ENCODE assay signal across 23 mouse cellular contexts in the genomic region with DNA sequence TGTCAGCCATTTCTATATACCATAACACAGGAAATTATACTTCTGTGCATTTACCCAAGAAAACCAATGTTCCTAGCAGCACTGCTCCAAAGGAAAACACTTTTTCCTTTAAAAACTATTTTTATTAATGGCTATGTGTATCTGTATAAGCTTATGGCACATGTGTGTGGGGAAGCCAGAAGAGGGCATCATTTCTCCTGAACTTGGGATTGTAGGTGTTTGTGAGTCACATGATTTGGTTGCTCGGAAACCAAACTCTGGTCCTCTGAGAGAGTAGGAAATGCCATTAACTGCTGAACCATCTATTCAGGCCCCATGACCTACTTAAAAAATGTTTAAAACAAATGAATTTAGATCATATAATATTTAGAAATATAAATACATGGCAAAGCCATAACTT. TPM values are rescaled to one million over a fixed set of nuclear protein-coding genes. Genes with fewer than 3 reads are reported as not detected.
"Had no signal": no experiment of that assay in that cellular context is flagged by ENCODE, and none has a peak within 500 bp of the region (broad histone marks: within the 10 kb centered on the region; RNA-seq: fewer than 3 reads in every experiment).

No protein-coding gene starts in this region.

- H3K27ac ChIP-seq: limb, embryonic 10.5 days; liver, embryonic 15.5 days; midbrain, embryonic 13.5 days; neural tube, embryonic 12.5 days had no signal

- H3K36me3 ChIP-seq: limb, embryonic 10.5 days; liver, embryonic 15.5 days; midbrain, embryonic 13.5 days; neural tube, embryonic 12.5 days had no signal

- DNase-seq: kidney, adult 9 months; kidney, postnatal 14 days; lung, adult 2 months; lung, postnatal 36 days; right cerebral cortex, postnatal 25 days; thymus, postnatal 25 days had no signal

- H3K4me3 ChIP-seq: limb, embryonic 10.5 days; liver, embryonic 15.5 days; midbrain, embryonic 13.5 days; neural tube, embryonic 12.5 days had no signal

- ATAC-seq: lung, postnatal 0 days; midbrain, embryonic 13.5 days had no signal

- H3K9me3 ChIP-seq: limb, embryonic 10.5 days; liver, embryonic 15.5 days; midbrain, embryonic 13.5 days; neural tube, embryonic 12.5 days had no signal

- H3K27me3 ChIP-seq: liver, embryonic 15.5 days; midbrain, embryonic 13.5 days; neural tube, embryonic 12.5 days had no signal

- H3K9ac ChIP-seq: liver, embryonic 15.5 days; midbrain, embryonic 13.5 days; neural tube, embryonic 12.5 days had no signal

- H3K4me1 ChIP-seq: liver, embryonic 15.5 days; midbrain, embryonic 13.5 days; neural tube, embryonic 12.5 days had no signal

- H3K4me2 ChIP-seq: liver, embryonic 11.5 days; liver, embryonic 15.5 days; midbrain, embryonic 13.5 days; neural tube, embryonic 12.5 days had no signal

RNA-seq across cellular contexts. Expression of gene Btg4, which starts 33.7 kb away (rescaled TPM):
- total RNA-seq: layer of hippocampus, adult 8-10 months; layer of hippocampus, postnatal 14 days; left cerebral cortex, adult 18-20 months; left cerebral cortex, postnatal 14 days; monocyte, adult 5-6 weeks; neutrophil, adult 5-6 weeks had no signal
- polyA plus RNA-seq: large intestine, adult 2 months; limb, embryonic 10.5 days; limb, embryonic 14.5 days; liver, embryonic 11.5 days; liver, embryonic 15.5 days; midbrain, embryonic 13.5 days; neural tube, embryonic 12.5 days; small intestine, adult 2 months; stomach, embryonic 16.5 days; urinary bladder, adult 2 months had no signal

RNA-seq across cellular contexts. Expression of gene Layn, which starts 49.9 kb away (rescaled TPM):
- total RNA-seq: monocyte, adult 5-6 weeks had no signal
